Mouse (Mus musculus): Measurements from ENCODE around the gene Gpr158. TPM values are rescaled to one million over a fixed set of nuclear protein-coding genes. Genes with fewer than 3 reads are reported as not detected.

Gene Gpr158
- polyA plus RNA-seq, 1 experiment: 48.2 TPM

DNA sequence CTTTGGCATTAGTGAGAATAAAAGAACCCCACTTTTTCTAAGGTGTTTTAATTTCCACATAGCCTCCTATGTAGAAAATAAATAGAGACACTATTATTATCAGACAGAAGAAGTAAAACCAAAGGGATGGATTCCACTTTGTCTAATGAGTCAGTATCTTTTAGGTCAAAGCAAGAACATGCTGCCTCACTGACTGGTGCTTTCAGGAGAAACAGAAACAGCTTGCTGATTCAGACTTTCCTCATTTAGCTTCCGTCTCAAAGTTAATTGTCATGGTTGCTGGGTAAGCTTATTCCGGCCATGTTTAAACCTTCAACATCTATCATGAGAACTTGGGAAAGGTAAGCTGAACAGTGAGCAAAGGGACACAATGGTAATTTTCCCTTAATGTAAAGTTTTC is 107.6 kb downstream of the Gpr158 start:
- 68% methylated on average over 2 of the region's 2 CpGs for WGBS
- no peak for DNase-seq
- Histone ChIP-seq H3K4me3 (replicated peaks; ENCODE audit: insufficient read depth, low read depth, low read length) (no peak overlapping the region), H3K27ac (ENCODE audit: insufficient read depth, low read length) (no peak overlapping the region), H3K4me1 (ENCODE audit: control insufficient read depth, insufficient read depth, low read length) (no peaks in the 10 kb centered on the region), H3K27me3 (ENCODE audit: control insufficient read depth, insufficient read depth, low read length) (no peaks in the 10 kb centered on the region)
- TF ChIP-seq POLR2A (IDR thresholded peaks at IDR 0.05; ENCODE audit: borderline replicate concordance, insufficient read depth, low read length): no peak
- no peak for TF ChIP-seq CTCF (IDR thresholded peaks at IDR 0.05; ENCODE audit: borderline replicate concordance, insufficient read depth, low read depth, low read length)

GRCm38 (mm10) chr2:21496881-21497280 is 129.5 kb downstream of the Gpr158 start:
- WGBS: 86% methylated on average over 3 of the region's 3 CpGs
- no peak for TF ChIP-seq CTCF (IDR thresholded peaks at IDR 0.05; ENCODE audit: borderline replicate concordance, insufficient read depth, low read depth, low read length)
- no peak for TF ChIP-seq POLR2A (IDR thresholded peaks at IDR 0.05; ENCODE audit: borderline replicate concordance, insufficient read depth, low read length)

GRCm38 (mm10) chr2:21497965-21498364 is 130.6 kb downstream of the Gpr158 start:
- no peak overlapping the region for H3K27ac ChIP-seq (ENCODE audit: insufficient read depth, low read length)
- no peak for DNase-seq
- H3K4me1 ChIP-seq (ENCODE audit: control insufficient read depth, insufficient read depth, low read length): peaks cover 10% of the 10 kb centered on the region
- WGBS: 11% methylated on average over 1 of the region's 1 CpGs
- H3K27me3 ChIP-seq (ENCODE audit: control insufficient read depth, insufficient read depth, low read length): no peaks in the 10 kb centered on the region
- no peak overlapping the region for H3K4me3 ChIP-seq (replicated peaks; ENCODE audit: insufficient read depth, low read depth, low read length)
- TF ChIP-seq POLR2A (IDR thresholded peaks at IDR 0.05; ENCODE audit: borderline replicate concordance, insufficient read depth, low read length): no peak
- no peak for TF ChIP-seq CTCF (IDR thresholded peaks at IDR 0.05; ENCODE audit: borderline replicate concordance, insufficient read depth, low read depth, low read length)

More at GRCm38 (mm10) chr2:21496881-21497280, 129.5 kb downstream of the Gpr158 start:
- peaks cover 10% of the 10 kb centered on the region for H3K4me1 ChIP-seq (ENCODE audit: control insufficient read depth, insufficient read depth, low read length)
- no peak overlapping the region for H3K4me3 ChIP-seq (replicated peaks; ENCODE audit: insufficient read depth, low read depth, low read length)
- H3K27me3 ChIP-seq (ENCODE audit: control insufficient read depth, insufficient read depth, low read length): no peaks in the 10 kb centered on the region
- no peak overlapping the region for H3K27ac ChIP-seq (ENCODE audit: insufficient read depth, low read length)
- DNase-seq: no peak

DNA sequence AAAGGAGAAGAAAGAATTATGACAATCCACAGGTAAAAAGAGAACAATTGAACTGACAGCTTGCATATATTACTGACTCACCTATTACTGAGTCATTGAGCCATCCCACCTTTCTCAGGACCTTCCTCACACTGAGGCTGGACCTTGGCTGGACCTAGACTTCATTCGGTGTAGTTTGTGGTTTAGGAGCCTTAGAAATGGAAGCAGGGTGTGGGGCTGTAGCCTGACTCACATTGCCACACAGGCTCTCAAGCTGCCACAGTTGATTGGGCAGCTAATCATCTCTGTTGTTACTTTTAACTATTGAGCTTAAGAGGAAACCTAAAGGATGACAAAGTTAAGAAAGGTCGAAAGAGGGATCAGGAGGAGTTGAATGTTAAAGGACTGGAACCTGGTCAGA is 132.1 kb downstream of the Gpr158 start:
- Histone ChIP-seq H3K27me3 (ENCODE audit: control insufficient read depth, insufficient read depth, low read length) (no peaks in the 10 kb centered on the region), H3K27ac (ENCODE audit: insufficient read depth, low read length) (no peak overlapping the region), H3K4me1 (ENCODE audit: control insufficient read depth, insufficient read depth, low read length) (peaks cover 10% of the 10 kb centered on the region), H3K4me3 (replicated peaks; ENCODE audit: insufficient read depth, low read depth, low read length) (no peak overlapping the region)
- 65% methylated on average over 2 of the region's 2 CpGs for WGBS
- TF ChIP-seq CTCF (IDR thresholded peaks at IDR 0.05; ENCODE audit: borderline replicate concordance, insufficient read depth, low read depth, low read length): no peak
- no peak for TF ChIP-seq POLR2A (IDR thresholded peaks at IDR 0.05; ENCODE audit: borderline replicate concordance, insufficient read depth, low read length)
- no peak for DNase-seq

DNA sequence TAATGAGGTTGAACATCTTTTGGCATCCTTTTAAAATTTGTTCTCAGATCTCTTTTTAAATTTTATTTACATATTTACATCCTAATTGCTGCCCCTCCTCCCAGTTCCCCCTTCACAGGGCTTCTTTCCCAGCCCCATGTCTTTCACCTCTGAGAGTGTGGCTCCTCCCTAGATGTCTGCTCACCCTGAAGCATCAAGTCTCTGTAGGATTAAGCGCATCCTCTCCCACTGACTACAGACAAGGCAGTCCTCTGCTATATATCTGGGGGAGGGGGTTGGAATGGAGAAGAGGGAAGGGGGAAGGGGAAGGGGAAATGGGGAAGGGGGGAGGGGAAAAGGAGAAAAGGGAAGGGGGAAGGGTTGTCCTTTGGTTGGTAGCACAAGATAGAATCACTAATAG is 140.1 kb downstream of the Gpr158 start:
- H3K4me3 ChIP-seq (replicated peaks; ENCODE audit: insufficient read depth, low read depth, low read length): no peak overlapping the region
- no peak overlapping the region for H3K27ac ChIP-seq (ENCODE audit: insufficient read depth, low read length)
- no peak for TF ChIP-seq POLR2A (IDR thresholded peaks at IDR 0.05; ENCODE audit: borderline replicate concordance, insufficient read depth, low read length)
- TF ChIP-seq CTCF (IDR thresholded peaks at IDR 0.05; ENCODE audit: borderline replicate concordance, insufficient read depth, low read depth, low read length): no peak
- DNase-seq: no peak
- 88% methylated on average over 1 of the region's 1 CpGs for WGBS
- H3K27me3 ChIP-seq (ENCODE audit: control insufficient read depth, insufficient read depth, low read length): no peaks in the 10 kb centered on the region
- no peaks in the 10 kb centered on the region for H3K4me1 ChIP-seq (ENCODE audit: control insufficient read depth, insufficient read depth, low read length)

- DNase-seq: no peak
- Histone ChIP-seq H3K4me1 (ENCODE audit: control insufficient read depth, insufficient read depth, low read length) (0 out of 2 replicates have a peak, but pooled peaks cover under 1% of the 10 kb centered on the region), H3K4me3 (replicated peaks; ENCODE audit: insufficient read depth, low read depth, low read length) (no peak overlapping the region)
Observed at GRCm38 (mm10) chr2:21530750-21531149, 163.4 kb downstream of the Gpr158 start.

GRCm38 (mm10) chr2:21619180-21619579 is 251.8 kb downstream of the Gpr158 start:
- no peak for DNase-seq
- no peaks in the 10 kb centered on the region for H3K27me3 ChIP-seq (ENCODE audit: control insufficient read depth, insufficient read depth, low read length)
- no peaks in the 10 kb centered on the region; the same call in 1 of the 2 replicates for H3K4me1 ChIP-seq (ENCODE audit: control insufficient read depth, insufficient read depth, low read length)
- 50% methylated on average over 6 of the region's 6 CpGs for WGBS
- no peak for TF ChIP-seq CTCF (IDR thresholded peaks at IDR 0.05; ENCODE audit: borderline replicate concordance, insufficient read depth, low read depth, low read length)
- TF ChIP-seq POLR2A (IDR thresholded peaks at IDR 0.05; ENCODE audit: borderline replicate concordance, insufficient read depth, low read length): no peak
- H3K4me3 ChIP-seq (replicated peaks; ENCODE audit: insufficient read depth, low read depth, low read length): no peak overlapping the region
- H3K27ac ChIP-seq (ENCODE audit: insufficient read depth, low read length): no peak overlapping the region

More at GRCm38 (mm10) chr2:21530750-21531149, 163.4 kb downstream of the Gpr158 start:
- Histone ChIP-seq H3K27ac (ENCODE audit: insufficient read depth, low read length) (no peak overlapping the region), H3K27me3 (ENCODE audit: control insufficient read depth, insufficient read depth, low read length) (no peaks in the 10 kb centered on the region)
- TF ChIP-seq POLR2A (IDR thresholded peaks at IDR 0.05; ENCODE audit: borderline replicate concordance, insufficient read depth, low read length): no peak

- TF ChIP-seq POLR2A (IDR thresholded peaks at IDR 0.05; ENCODE audit: borderline replicate concordance, insufficient read depth, low read length): no peak
- TF ChIP-seq CTCF (IDR thresholded peaks at IDR 0.05; ENCODE audit: borderline replicate concordance, insufficient read depth, low read depth, low read length): no peak
- Histone ChIP-seq H3K4me3 (replicated peaks; ENCODE audit: insufficient read depth, low read depth, low read length) (no peak overlapping the region), H3K27ac (ENCODE audit: insufficient read depth, low read length) (no peak overlapping the region), H3K4me1 (ENCODE audit: control insufficient read depth, insufficient read depth, low read length) (peaks cover 13% of the 10 kb centered on the region), H3K27me3 (ENCODE audit: control insufficient read depth, insufficient read depth, low read length) (no peaks in the 10 kb centered on the region)
- 17% methylated on average over 1 of the region's 1 CpGs for WGBS
- peak; percentile 50 to 77 for DNase-seq
Observed at GRCm38 (mm10) chr2:21632136-21632535, 264.8 kb downstream of the Gpr158 start.

Data from cerebellum, adult 2 months (tissue).